ENCODE assay signal across 18 mouse cellular contexts in the genomic region with DNA sequence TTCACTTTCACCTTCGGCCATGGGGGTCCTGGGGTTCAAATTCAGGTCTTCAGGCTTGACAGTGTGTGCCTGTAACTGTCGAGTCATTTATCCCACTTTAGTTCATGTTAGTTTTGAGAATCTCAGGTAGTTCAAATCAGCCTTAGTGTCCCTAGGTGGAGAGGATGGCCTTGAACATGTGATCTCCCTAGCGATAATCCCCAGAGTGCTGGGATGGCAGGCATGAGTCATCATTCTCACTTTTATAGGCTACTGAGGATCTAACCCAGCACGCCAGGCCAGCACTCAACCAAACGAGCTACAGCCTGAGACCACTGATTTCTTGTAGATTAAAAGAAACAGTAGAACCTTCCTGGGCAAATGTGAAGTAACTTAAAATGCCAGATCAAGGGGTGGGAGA. TPM values are rescaled to one million over a fixed set of nuclear protein-coding genes. Genes with fewer than 3 reads are reported as not detected.
DNase-seq lines count a peak whose midpoint lies in the region; ATAC-seq and TF ChIP-seq lines count a peak whose summit lies in the region.
"Had no signal": no experiment of that assay in that cellular context is flagged by ENCODE, and none has a peak within 500 bp of the region (broad histone marks: within the 10 kb centered on the region; RNA-seq: fewer than 3 reads in every experiment).

No protein-coding gene starts in this region.

- H3K79me2 ChIP-seq in MEL (ENCODE audit: control insufficient read depth, insufficient read depth, low read length, poor library complexity), result peaks cover 30% of the 10 kb centered on the region

- H3K9me3 ChIP-seq in MEL (replicated peaks; ENCODE audit: insufficient read depth, low read length), result no peaks in the 10 kb centered on the region
- no peaks in the 10 kb centered on the region for H3K9me3 ChIP-seq in liver, embryonic 15.5 days (replicated peaks)
- H3K9me3 ChIP-seq in hindbrain, embryonic 12.5 days (replicated peaks), result no peaks in the 10 kb centered on the region
- H3K9me3 ChIP-seq: embryonic facial prominence, embryonic 12.5 days; heart, embryonic 15.5 days; neural tube, embryonic 13.5 days had no signal

- ATAC-seq in erythroid progenitor cell, adult 5-6 weeks (replicated peaks; ENCODE audit: low FRiP score, poor library complexity, severe bottlenecking), result 0 out of 2 replicates have a peak, but pooled peaks have one; percentile 20
- ATAC-seq in liver, embryonic 15.5 days (ENCODE audit: insufficient read depth), result no peak
- ATAC-seq in megakaryocyte-erythroid progenitor cell, adult 5-6 weeks (replicated peaks; ENCODE audit: low FRiP score, low TSS enrichment, poor library complexity, severe bottlenecking), result no peak
- no peak for ATAC-seq in granulocyte monocyte progenitor cell, adult 5-6 weeks (replicated peaks; ENCODE audit: poor library complexity, severe bottlenecking)
- no peak for ATAC-seq in hindbrain, embryonic 12.5 days (ENCODE audit: low FRiP score)

- no peaks in the 10 kb centered on the region for H3K27me3 ChIP-seq in MEL (ENCODE audit: control insufficient read depth in 1 of 2, insufficient read depth in 2 of 2, low read length in 2 of 2)
- no peaks in the 10 kb centered on the region for H3K27me3 ChIP-seq in liver, embryonic 15.5 days
- H3K27me3 ChIP-seq in hindbrain, embryonic 12.5 days, result no peaks in the 10 kb centered on the region
- H3K27me3 ChIP-seq: CH12.LX; embryonic facial prominence, embryonic 12.5 days; heart, embryonic 15.5 days; neural tube, embryonic 13.5 days had no signal

- TF ChIP-seq CTCF in MEL (IDR thresholded peaks at IDR 0.05 in 2 of 3, conservative IDR thresholded peaks at IDR 0.05 in 1 of 3; ENCODE audit: control insufficient read depth in 1 of 3, insufficient read depth in 1 of 3, low read depth in 2 of 3, low read length in 3 of 3, poor library complexity in 1 of 3, severe bottlenecking in 1 of 3), result no peak

- peak; percentile 82 for DNase-seq in heart, adult 11 months
- DNase-seq in heart, adult 9 months (ENCODE audit: low spot score in 2 of 2), result no peak
- peak; percentile 67 for DNase-seq in MEL (ENCODE audit: low read depth, low spot score)
- DNase-seq: cerebellum, adult 9-11 months; heart, adult 18-20 months; kidney, postnatal 36 days; lung, adult 2 months; right cerebral cortex, postnatal 14 days had no signal

- 29% methylated on average over 5 of the region's 5 CpGs for WGBS in liver, embryonic 15.5 days (ENCODE audit: insufficient replicate concordance)
- 70% methylated on average over 5 of the region's 5 CpGs for WGBS in hindbrain, embryonic 12.5 days

- H3K27ac ChIP-seq in MEL (ENCODE audit: control insufficient read depth, low read depth, low read length), result peak overlapping the region; percentile 38
- peak overlapping the region; percentile 87 for H3K27ac ChIP-seq in liver, embryonic 15.5 days (replicated peaks)
- no peak overlapping the region for H3K27ac ChIP-seq in hindbrain, embryonic 12.5 days
- H3K27ac ChIP-seq: embryonic facial prominence, embryonic 12.5 days; heart, embryonic 15.5 days; neural tube, embryonic 13.5 days had no signal

- no peak overlapping the region for H3K9ac ChIP-seq in MEL (ENCODE audit: control insufficient read depth, low read depth, low read length, poor library complexity, severe bottlenecking)
- no peak overlapping the region for H3K9ac ChIP-seq in liver, embryonic 15.5 days
- H3K9ac ChIP-seq in hindbrain, embryonic 12.5 days, result no peak overlapping the region
- H3K9ac ChIP-seq: embryonic facial prominence, embryonic 12.5 days; heart, embryonic 15.5 days; neural tube, embryonic 13.5 days had no signal

- H3K4me1 ChIP-seq in MEL (ENCODE audit: control insufficient read depth in 1 of 2, insufficient read depth in 2 of 2, low read length in 2 of 2), result peaks cover 23 to 34% of the 10 kb centered on the region in 2 experiments
- H3K4me1 ChIP-seq in liver, embryonic 15.5 days (replicated peaks), result peaks cover 79% of the 10 kb centered on the region
- peaks cover 8% of the 10 kb centered on the region for H3K4me1 ChIP-seq in hindbrain, embryonic 12.5 days

- peak overlapping the region; percentile 34 for H3K4me2 ChIP-seq in liver, embryonic 15.5 days
- no peak overlapping the region for H3K4me2 ChIP-seq in hindbrain, embryonic 12.5 days (replicated peaks)
- H3K4me2 ChIP-seq: embryonic facial prominence, embryonic 12.5 days; heart, embryonic 15.5 days; midbrain, embryonic 11.5 days; neural tube, embryonic 13.5 days had no signal

- H3K4me3 ChIP-seq in MEL (ENCODE audit: control insufficient read depth in 1 of 2, insufficient read depth in 1 of 2, low read depth in 2 of 2, low read length in 2 of 2), result peak overlapping the region in 1 of 2 experiments; percentile 2; a peak in 1 of 4 replicates
- no peak overlapping the region for H3K4me3 ChIP-seq in liver, embryonic 15.5 days (replicated peaks)
- no peak overlapping the region for H3K4me3 ChIP-seq in hindbrain, embryonic 12.5 days
- H3K4me3 ChIP-seq: embryonic facial prominence, embryonic 12.5 days; heart, embryonic 15.5 days; neural tube, embryonic 13.5 days had no signal

- TF ChIP-seq RAD21 in MEL (IDR thresholded peaks at IDR 0.05; ENCODE audit: low read depth, low read length), result no peak

- no peak for TF ChIP-seq POLR2A in MEL (IDR thresholded peaks at IDR 0.05; ENCODE audit: control insufficient read depth in 1 of 2, insufficient read depth in 1 of 2, low read depth in 1 of 2, low read length in 2 of 2, poor library complexity in 1 of 2)

- peaks cover 0 to 45% of the 10 kb centered on the region in 2 experiments; a peak in 2 of 4 replicates for H3K36me3 ChIP-seq in MEL (ENCODE audit: control insufficient read depth in 1 of 2, insufficient read depth in 2 of 2, low read length in 2 of 2)
- 0 out of 2 replicates have a peak, but pooled peaks cover 6% of the 10 kb centered on the region for H3K36me3 ChIP-seq in liver, embryonic 15.5 days (replicated peaks)
- no peaks in the 10 kb centered on the region for H3K36me3 ChIP-seq in hindbrain, embryonic 12.5 days
- H3K36me3 ChIP-seq: embryonic facial prominence, embryonic 12.5 days; heart, embryonic 15.5 days; neural tube, embryonic 13.5 days had no signal

- no peak for TF ChIP-seq EP300 in MEL (IDR thresholded peaks at IDR 0.05; ENCODE audit: low read depth in 1 of 2, low read length in 2 of 2)

RNA-seq across cellular contexts. Expression of a gene that starts 1.6 kb away (rescaled TPM):
- total RNA-seq in MEL (2012; rRNA removed), result 18.3 and 20.0 TPM in 2 replicates
- polyA plus RNA-seq in MEL (2012; ENCODE audit: insufficient read depth in 1 of 2, insufficient read length in 2 of 2, low read depth in 1 of 2, low replicate concordance in 2 of 2, missing spikeins in 1 of 2), result 10 to 100 TPM in 1 of 2 experiments, not detected in 1; 23.0 TPM
- 44.3 and 51.6 TPM in 2 replicates for total RNA-seq in erythroid progenitor cell, adult 5-6 weeks (2015; ENCODE audit: low replicate concordance)
- total RNA-seq in erythroid progenitor cell, adult 5-6 weeks (2017; ENCODE audit: low replicate concordance), result 19.4 and 20.3 TPM in 2 replicates
- 11.4 and 12.2 TPM in 2 replicates for polyA plus RNA-seq in liver, embryonic 15.5 days (2015; fragmentation: Nextera tagmentation; extraction: Ambion mirVana)
- total RNA-seq in megakaryocyte-erythroid progenitor cell, adult 5-6 weeks (2014; fragmentation: Nextera tagmentation), result 55.5 and 56.0 TPM in 2 replicates
- 59.3 and 69.1 TPM in 2 replicates for total RNA-seq in megakaryocyte-erythroid progenitor cell, adult 5-6 weeks (2017)
- 19.1 and 19.2 TPM in 2 replicates for total RNA-seq in granulocyte monocyte progenitor cell, adult 5-6 weeks (2014; fragmentation: Nextera tagmentation)
- 19.2 and 21.1 TPM in 2 replicates for total RNA-seq in granulocyte monocyte progenitor cell, adult 5-6 weeks (2017)
- 17.0 and 18.1 TPM in 2 replicates for polyA plus RNA-seq in hindbrain, embryonic 12.5 days (2016; fragmentation: Nextera tagmentation; extraction: Ambion mirVana)

RNA-seq across cellular contexts. Expression of a gene that starts 25.6 kb away (rescaled TPM):
- total RNA-seq in MEL (2012; rRNA removed), result 1,625 and 1,669 TPM in 2 replicates
- 1,000 to 10,000 TPM in 1 of 2 experiments, 100 to 1,000 TPM in 1; 923 to 1,012 TPM for polyA plus RNA-seq in MEL (2012; ENCODE audit: insufficient read depth in 1 of 2, insufficient read length in 2 of 2, low read depth in 1 of 2, low replicate concordance in 2 of 2, missing spikeins in 1 of 2)
- total RNA-seq in erythroid progenitor cell, adult 5-6 weeks (2015; ENCODE audit: low replicate concordance), result 257 and 311 TPM in 2 replicates
- 233 and 410 TPM in 2 replicates for total RNA-seq in erythroid progenitor cell, adult 5-6 weeks (2017; ENCODE audit: low replicate concordance)
- polyA plus RNA-seq in liver, embryonic 15.5 days (2015; fragmentation: Nextera tagmentation; extraction: Ambion mirVana), result 195 and 292 TPM in 2 replicates
- total RNA-seq in megakaryocyte-erythroid progenitor cell, adult 5-6 weeks (2014; fragmentation: Nextera tagmentation), result 2,794 and 2,966 TPM in 2 replicates
- 2,588 and 3,250 TPM in 2 replicates for total RNA-seq in megakaryocyte-erythroid progenitor cell, adult 5-6 weeks (2017)
- 2,587 and 2,602 TPM in 2 replicates for total RNA-seq in granulocyte monocyte progenitor cell, adult 5-6 weeks (2014; fragmentation: Nextera tagmentation)
- total RNA-seq in granulocyte monocyte progenitor cell, adult 5-6 weeks (2017), result 1,276 and 1,288 TPM in 2 replicates
- polyA plus RNA-seq in hindbrain, embryonic 12.5 days (2016; fragmentation: Nextera tagmentation; extraction: Ambion mirVana), result 384 and 473 TPM in 2 replicates

RNA-seq across cellular contexts. Expression of a gene that starts 33.7 kb away (rescaled TPM):
- 0.08 and 0.26 TPM in 2 replicates for total RNA-seq in MEL (2012; rRNA removed)
- polyA plus RNA-seq in MEL (2012; ENCODE audit: insufficient read depth in 1 of 2, insufficient read length in 2 of 2, low read depth in 1 of 2, low replicate concordance in 2 of 2, missing spikeins in 1 of 2), result under 1 TPM in 1 of 2 experiments, not detected in 1; 0.13 TPM
- 4.2 and 9.4 TPM in 2 replicates for total RNA-seq in erythroid progenitor cell, adult 5-6 weeks (2015; ENCODE audit: low replicate concordance)
- total RNA-seq in erythroid progenitor cell, adult 5-6 weeks (2017; ENCODE audit: low replicate concordance), result 0.64 and 1.9 TPM in 2 replicates
- 1.2 and 1.6 TPM in 2 replicates for polyA plus RNA-seq in liver, embryonic 15.5 days (2015; fragmentation: Nextera tagmentation; extraction: Ambion mirVana)
- total RNA-seq in megakaryocyte-erythroid progenitor cell, adult 5-6 weeks (2014; fragmentation: Nextera tagmentation), result 1.2 and 1.4 TPM in 2 replicates
- total RNA-seq in megakaryocyte-erythroid progenitor cell, adult 5-6 weeks (2017), result 0.19 and 0.52 TPM in 2 replicates
- 0.06 and 1.9 TPM in 2 replicates for total RNA-seq in granulocyte monocyte progenitor cell, adult 5-6 weeks (2014; fragmentation: Nextera tagmentation)
- total RNA-seq in granulocyte monocyte progenitor cell, adult 5-6 weeks (2017), result 0.05 and 0.22 TPM in 2 replicates
- 1.2 and 2.2 TPM in 2 replicates for polyA plus RNA-seq in hindbrain, embryonic 12.5 days (2016; fragmentation: Nextera tagmentation; extraction: Ambion mirVana)

RNA-seq across cellular contexts. Expression of a gene that starts 43.3 kb away (rescaled TPM):
- 21.0 and 22.0 TPM in 2 replicates for total RNA-seq in MEL (2012; rRNA removed)
- 10 to 100 TPM in 1 of 2 experiments, not detected in 1; 26.2 TPM for polyA plus RNA-seq in MEL (2012; ENCODE audit: insufficient read depth in 1 of 2, insufficient read length in 2 of 2, low read depth in 1 of 2, low replicate concordance in 2 of 2, missing spikeins in 1 of 2)
- total RNA-seq in erythroid progenitor cell, adult 5-6 weeks (2015; ENCODE audit: low replicate concordance), result 1.7 and 9.4 TPM in 2 replicates
- 4.8 and 11.4 TPM in 2 replicates for total RNA-seq in erythroid progenitor cell, adult 5-6 weeks (2017; ENCODE audit: low replicate concordance)
- polyA plus RNA-seq in liver, embryonic 15.5 days (2015; fragmentation: Nextera tagmentation; extraction: Ambion mirVana), result 13.5 and 15.7 TPM in 2 replicates
- 12.6 and 21.2 TPM in 2 replicates for total RNA-seq in megakaryocyte-erythroid progenitor cell, adult 5-6 weeks (2014; fragmentation: Nextera tagmentation)
- 35.6 and 36.8 TPM in 2 replicates for total RNA-seq in megakaryocyte-erythroid progenitor cell, adult 5-6 weeks (2017)
- total RNA-seq in granulocyte monocyte progenitor cell, adult 5-6 weeks (2014; fragmentation: Nextera tagmentation), result 18.0 and 50.2 TPM in 2 replicates
- total RNA-seq in granulocyte monocyte progenitor cell, adult 5-6 weeks (2017), result 41.7 and 56.9 TPM in 2 replicates
- 45.8 and 48.0 TPM in 2 replicates for polyA plus RNA-seq in hindbrain, embryonic 12.5 days (2016; fragmentation: Nextera tagmentation; extraction: Ambion mirVana)

Comparison
In these comparisons a context has a peak if more than half of its experiments do, and no peak if none do; other contexts are left out.
1. DNase-seq: peak in heart, adult 11 months (single experiment) and MEL (single experiment); none in heart, adult 9 months (0 of 2).